25 mouse cellular contexts compared by ENCODE assay signal in genomic region chr2:17287598-17287997, GRCm38 (mm10).
DNase-seq lines count a peak whose midpoint lies in the region; ATAC-seq and TF ChIP-seq lines count a peak whose summit lies in the region.
"Had no signal": no experiment of that assay in that cellular context is flagged by ENCODE, and none has a peak within 500 bp of the region (broad histone marks: within the 10 kb centered on the region; RNA-seq: fewer than 3 reads in every experiment).

No protein-coding gene starts in this region.

- intact Hi-C loops in heart, postnatal 36 days (cut with DNase I): no loop called here

- H3K27ac ChIP-seq in kidney, adult 2 months (ENCODE audit: insufficient read depth, low read depth, low read length): no peak overlapping the region
- H3K27ac ChIP-seq in midbrain, embryonic 15.5 days: no peak overlapping the region
- H3K27ac ChIP-seq: embryonic facial prominence, embryonic 15.5 days; hindbrain, embryonic 15.5 days; intestine, embryonic 15.5 days; kidney, embryonic 15.5 days; left cerebral cortex, adult 2 months had no signal

- no peaks in the 10 kb centered on the region for H3K36me3 ChIP-seq in kidney, adult 2 months (ENCODE audit: control insufficient read depth, insufficient read depth, low read length)
- H3K36me3 ChIP-seq in midbrain, embryonic 15.5 days (replicated peaks): no peaks in the 10 kb centered on the region
- H3K36me3 ChIP-seq: embryonic facial prominence, embryonic 15.5 days; hindbrain, embryonic 15.5 days; intestine, embryonic 15.5 days; kidney, embryonic 15.5 days had no signal

- H3K9ac ChIP-seq in midbrain, embryonic 15.5 days: no peak overlapping the region
- H3K9ac ChIP-seq: embryonic facial prominence, embryonic 15.5 days; hindbrain, embryonic 15.5 days; intestine, embryonic 15.5 days; kidney, embryonic 15.5 days had no signal

- H3K4me3 ChIP-seq in kidney, adult 2 months (ENCODE audit: insufficient read depth, low read depth, low read length): no peak overlapping the region
- no peak overlapping the region for H3K4me3 ChIP-seq in midbrain, embryonic 15.5 days
- H3K4me3 ChIP-seq: embryonic facial prominence, embryonic 15.5 days; hindbrain, embryonic 15.5 days; intestine, embryonic 15.5 days; kidney, embryonic 15.5 days; left cerebral cortex, adult 2 months had no signal

- ATAC-seq in midbrain, embryonic 15.5 days (replicated peaks): no peak
- ATAC-seq: forebrain, embryonic 16.5 days; intestine, embryonic 15.5 days had no signal

- no peaks in the 10 kb centered on the region for H3K9me3 ChIP-seq in midbrain, embryonic 15.5 days
- H3K9me3 ChIP-seq: embryonic facial prominence, embryonic 15.5 days; hindbrain, embryonic 15.5 days; intestine, embryonic 15.5 days; kidney, embryonic 15.5 days had no signal

- no peaks in the 10 kb centered on the region for H3K4me1 ChIP-seq in kidney, adult 2 months (ENCODE audit: control insufficient read depth, insufficient read depth, low read length)
- no peaks in the 10 kb centered on the region for H3K4me1 ChIP-seq in midbrain, embryonic 15.5 days
- H3K4me1 ChIP-seq: embryonic facial prominence, embryonic 15.5 days; hindbrain, embryonic 15.5 days; intestine, embryonic 15.5 days; kidney, embryonic 15.5 days had no signal

- WGBS in kidney, adult 2 months: 65% methylated on average over 1 of the region's 1 CpGs
- WGBS in midbrain, embryonic 15.5 days: 90% methylated on average over 1 of the region's 1 CpGs

- no peaks in the 10 kb centered on the region for H3K27me3 ChIP-seq in kidney, adult 2 months (replicated peaks; ENCODE audit: control insufficient read depth, insufficient read depth, low read length)
- H3K27me3 ChIP-seq in midbrain, embryonic 15.5 days (replicated peaks): no peaks in the 10 kb centered on the region
- H3K27me3 ChIP-seq: embryonic facial prominence, embryonic 15.5 days; hindbrain, embryonic 15.5 days; intestine, embryonic 15.5 days; kidney, embryonic 15.5 days had no signal

- no peak for TF ChIP-seq CTCF in kidney, adult 2 months (conservative IDR thresholded peaks at IDR 0.05; ENCODE audit: insufficient read depth, insufficient read length, low read depth, low read length)

- no peak for TF ChIP-seq POLR2A in kidney, adult 2 months (IDR thresholded peaks at IDR 0.05; ENCODE audit: low read depth, low read length)

- no peak overlapping the region for H3K4me2 ChIP-seq in midbrain, embryonic 15.5 days
- H3K4me2 ChIP-seq: embryonic facial prominence, embryonic 15.5 days; hindbrain, embryonic 15.5 days; intestine, embryonic 15.5 days; kidney, embryonic 15.5 days; liver, embryonic 11.5 days had no signal

- DNase-seq in gastrocnemius, adult 18-20 months (ENCODE audit: low spot score): peak; percentile 42
- no peak for DNase-seq in gastrocnemius, adult 8-10 months (ENCODE audit: low spot score in 2 of 2)
- DNase-seq in kidney, adult 2 months: peak; percentile 3
- no peak for DNase-seq in kidney, adult 8-10 months
- peak; percentile 11 to 15 for DNase-seq in heart, postnatal 36 days
- peak; percentile 67 for DNase-seq in lung, postnatal 36 days
- no peak for DNase-seq in Muller cell, postnatal 12 days (ENCODE audit: inconsistent ontology term)
- DNase-seq: B cell, adult 2 months; cerebellum, adult 11 months; cerebellum, postnatal 14 days; embryo, embryonic 11 days; gastrocnemius, postnatal 10 days; kidney, postnatal 4 days; layer of hippocampus, adult 9-11 months; left cerebral cortex, postnatal 4 days; retina, postnatal 1 day; thymus, postnatal 25 days had no signal

Comparison
In these comparisons a context has a peak if more than half of its experiments do, and no peak if none do; other contexts are left out.
1. DNase-seq: peak in gastrocnemius, adult 18-20 months (single experiment), kidney, adult 2 months (single experiment), heart, postnatal 36 days (2 of 2) and lung, postnatal 36 days (single experiment); none in gastrocnemius, adult 8-10 months (0 of 2), kidney, adult 8-10 months (0 of 2) and Muller cell, postnatal 12 days (single experiment).